Mouse (Mus musculus): ENCODE measurements around the gene Pkn3. TPM values are rescaled to one million over a fixed set of nuclear protein-coding genes. Genes with fewer than 3 reads are reported as not detected.

Pkn3 gene
- total RNA-seq, 4 experiments from 2014 or later, result 4.8 to 6.6 (median 5.8) TPM

Other genes with a start within 250 kb of the Pkn3 start
- gene Cercam, start 208.5 kb upstream of the Pkn3 start, total RNA-seq (2022), result 10 to 100 TPM in 3 of 4 experiments, 1 to 10 TPM in 1; 7.6 to 32.8 (median 18.4) TPM
- 10 to 100 TPM; 31.2 to 80.8 (median 57.9) TPM for gene Odf2, start 188.5 kb upstream of the Pkn3 start, total RNA-seq (2022)
- gene Gle1, start 142.3 kb upstream of the Pkn3 start, total RNA-seq (2022), result 10 to 100 TPM; 34.7 to 56.4 (median 43.6) TPM
- 100 to 1,000 TPM; 163 to 298 (median 244) TPM for gene Sptan1, start 112.1 kb upstream of the Pkn3 start, total RNA-seq (2022)
- 10 to 100 TPM; 19.5 to 31.7 (median 26.6) TPM for gene Wdr34, start 28.8 kb upstream of the Pkn3 start, total RNA-seq (2022)
- gene Set, start 20.3 kb upstream of the Pkn3 start, total RNA-seq (2022), result 100 to 1,000 TPM; 205 to 257 (median 225) TPM
- 10 to 100 TPM; 16.4 to 23.9 (median 17.6) TPM for gene Zdhhc12, start 16.0 kb downstream of the Pkn3 start, total RNA-seq (2022)
- gene Zer1, start 46.9 kb downstream of the Pkn3 start, total RNA-seq (2022), result 10 to 100 TPM; 45.6 to 74.7 (median 58.5) TPM
- 10 to 100 TPM; 58.6 to 71.5 (median 64.5) TPM for gene Tbc1d13, start 56.1 kb downstream of the Pkn3 start, total RNA-seq (2022)
- 10 to 100 TPM; 21.9 to 43.0 (median 31.0) TPM for gene Endog, start 93.8 kb downstream of the Pkn3 start, total RNA-seq (2022)
- 10 to 100 TPM; 22.9 to 28.7 (median 28.4) TPM for gene Spout1, start 100.8 kb downstream of the Pkn3 start, total RNA-seq (2022)
- 10 to 100 TPM; 21.3 to 27.4 (median 22.8) TPM for gene Kyat1, start 128.2 kb downstream of the Pkn3 start, total RNA-seq (2022)
- 10 to 100 TPM; 54.6 to 63.0 (median 57.8) TPM for gene Lrrc8a, start 160.0 kb downstream of the Pkn3 start, total RNA-seq (2022)
- 1 to 10 TPM in 3 of 4 experiments, under 1 TPM in 1; 0.58 to 5.3 (median 2.8) TPM for gene Gm28035, start 162.9 kb downstream of the Pkn3 start, total RNA-seq (2022)
- 10 to 100 TPM; 12.0 to 20.7 (median 15.4) TPM for gene Phyhd1, start 188.5 kb downstream of the Pkn3 start, total RNA-seq (2022)
- gene Gm28038, start 203.4 kb downstream of the Pkn3 start, total RNA-seq (2022), result not detected
- gene Dolk, start 208.7 kb downstream of the Pkn3 start, total RNA-seq (2022), result 10 to 100 TPM; 31.2 to 42.7 (median 37.6) TPM
- 10 to 100 TPM; 28.2 to 33.6 (median 30.2) TPM for gene Nup188, start 208.7 kb downstream of the Pkn3 start, total RNA-seq (2022)

All from adrenal gland, adult 8-10 months (tissue).